Comparison of ENCODE assay signal across 16 mouse cellular contexts in genomic region chr11:16761184-16761583, GRCm38 (mm10).
"Had no signal": no experiment of that assay in that cellular context is flagged by ENCODE, and none has a peak within 500 bp of the region (broad histone marks: within the 10 kb centered on the region; RNA-seq: fewer than 3 reads in every experiment).

No protein-coding gene starts in this region.

- H3K4me3 ChIP-seq: limb, embryonic 12.5 days; limb, embryonic 15.5 days; liver, embryonic 13.5 days; midbrain, embryonic 12.5 days; midbrain, embryonic 15.5 days; neural tube, embryonic 12.5 days; neural tube, embryonic 15.5 days had no signal

- H3K36me3 ChIP-seq: limb, embryonic 12.5 days; liver, embryonic 13.5 days; midbrain, embryonic 12.5 days; midbrain, embryonic 15.5 days; neural tube, embryonic 12.5 days; neural tube, embryonic 15.5 days had no signal

- H3K27ac ChIP-seq: limb, embryonic 12.5 days; limb, embryonic 15.5 days; liver, embryonic 13.5 days; macrophage; midbrain, embryonic 12.5 days; midbrain, embryonic 15.5 days; neural tube, embryonic 12.5 days; neural tube, embryonic 15.5 days; stomach, postnatal 0 days had no signal

- H3K4me1 ChIP-seq: liver, embryonic 13.5 days; midbrain, embryonic 12.5 days; midbrain, embryonic 15.5 days; neural tube, embryonic 12.5 days; neural tube, embryonic 15.5 days had no signal

- H3K9me3 ChIP-seq: limb, embryonic 12.5 days; limb, embryonic 15.5 days; liver, embryonic 13.5 days; midbrain, embryonic 12.5 days; midbrain, embryonic 15.5 days; neural tube, embryonic 12.5 days; neural tube, embryonic 15.5 days had no signal

- H3K27me3 ChIP-seq: limb, embryonic 12.5 days; limb, embryonic 15.5 days; liver, embryonic 13.5 days; midbrain, embryonic 12.5 days; midbrain, embryonic 15.5 days; neural tube, embryonic 12.5 days; neural tube, embryonic 15.5 days had no signal

- ATAC-seq: midbrain, embryonic 15.5 days had no signal

- H3K9ac ChIP-seq: limb, embryonic 12.5 days; limb, embryonic 15.5 days; liver, embryonic 13.5 days; midbrain, embryonic 12.5 days; midbrain, embryonic 15.5 days; neural tube, embryonic 12.5 days; neural tube, embryonic 15.5 days had no signal

- DNase-seq: kidney, adult 9 months; kidney, postnatal 14 days; kidney, postnatal 4 days; left cerebral cortex, postnatal 4 days; liver, embryonic 13.5 days; lung, adult 2 months; thymus, adult 2 months; thymus, postnatal 14 days had no signal

- H3K4me2 ChIP-seq: limb, embryonic 12.5 days; limb, embryonic 15.5 days; liver, embryonic 13.5 days; midbrain, embryonic 12.5 days; midbrain, embryonic 15.5 days; neural tube, embryonic 12.5 days; neural tube, embryonic 15.5 days had no signal
